Mouse (Mus musculus): ENCODE data around the gene Uso1.

DNA sequence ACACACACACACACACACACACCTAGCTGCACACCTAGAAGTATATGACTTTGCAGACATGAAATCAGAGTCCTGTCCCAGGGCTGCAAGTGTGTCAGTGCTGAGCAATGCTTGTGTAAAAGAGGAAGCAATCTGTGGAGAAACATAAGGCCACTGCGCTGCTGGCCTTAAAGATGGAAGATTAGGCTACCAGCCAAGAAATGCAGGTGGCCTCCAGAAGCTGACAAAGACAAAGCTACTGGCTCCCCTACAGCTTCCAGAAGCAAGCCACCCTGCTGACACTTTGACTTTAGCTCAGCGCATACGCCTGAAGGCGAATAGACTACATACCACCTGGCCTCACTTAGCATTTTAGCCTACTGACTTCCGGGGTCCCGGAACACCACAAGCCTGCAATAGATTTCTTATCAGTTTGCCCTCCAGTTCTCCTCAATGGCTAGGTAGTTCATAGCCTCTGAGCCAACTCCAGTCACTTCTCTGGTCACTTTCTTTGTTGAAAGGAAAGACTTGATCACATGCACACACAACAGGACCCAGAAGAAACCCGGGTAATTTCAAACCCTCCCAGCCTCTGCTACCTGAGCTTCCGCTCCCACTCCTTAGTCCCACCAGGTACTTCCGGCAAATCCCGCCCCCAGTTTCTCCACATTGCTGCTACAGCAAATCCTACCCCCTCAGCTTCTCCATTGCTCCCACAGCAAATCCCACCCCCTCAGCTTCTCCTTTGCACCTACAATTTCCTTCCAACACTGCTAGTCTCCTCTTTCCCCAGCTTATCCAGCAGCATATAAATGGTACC lies 31.2 kb upstream of the Uso1 start:
- TF ChIP-seq ZNF384 (IDR thresholded peaks at IDR 0.05; ENCODE audit: low read depth, low read length) (no peak), MAFK (IDR thresholded peaks at IDR 0.05; ENCODE audit: insufficient read depth, low read depth, low read length) (no peak), HCFC1 (IDR thresholded peaks at IDR 0.05; ENCODE audit: borderline replicate concordance, insufficient read depth, low read length) (no peak)

Data from ES-E14 (cell line).